Comparison of ENCODE assay signal across 14 mouse cellular contexts in the genomic region with DNA sequence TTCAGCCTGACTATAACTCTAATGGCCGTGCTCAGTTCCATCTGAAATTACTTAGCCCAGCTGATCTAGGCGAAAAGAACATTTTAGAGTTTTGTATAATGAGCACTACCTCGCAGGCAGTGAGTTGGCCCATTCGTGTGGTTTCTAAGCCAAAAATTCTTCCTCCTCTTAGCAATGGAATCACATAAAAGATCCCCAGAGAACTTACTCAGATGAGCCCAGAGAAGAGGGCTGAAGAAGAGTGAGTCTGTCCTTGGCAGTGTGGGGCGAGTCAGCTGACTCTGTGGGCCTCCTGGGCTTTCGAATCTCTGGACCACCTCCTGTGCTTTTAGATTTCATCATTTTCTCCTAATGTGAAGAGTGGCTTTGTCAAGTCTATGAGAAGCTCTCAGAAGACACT.
DNase-seq lines count a peak whose midpoint lies in the region; ATAC-seq and TF ChIP-seq lines count a peak whose summit lies in the region.
"Had no signal": no experiment of that assay in that cellular context is flagged by ENCODE, and none has a peak within 500 bp of the region (broad histone marks: within the 10 kb centered on the region; RNA-seq: fewer than 3 reads in every experiment).

No protein-coding gene starts in this region.

- TF ChIP-seq CTCF in embryonic fibroblast, embryonic 13.5 days (IDR thresholded peaks at IDR 0.05; ENCODE audit: borderline replicate concordance, insufficient read depth, low read length) = no peak
- TF ChIP-seq CTCF in forebrain, postnatal 0 days (IDR thresholded peaks at IDR 0.05; ENCODE audit: low read depth) = no peak

- peaks cover 17% of the 10 kb centered on the region for H3K4me1 ChIP-seq in embryonic fibroblast, embryonic 13.5 days (ENCODE audit: control insufficient read depth, insufficient read depth, low read length)
- no peaks in the 10 kb centered on the region for H3K4me1 ChIP-seq in forebrain, postnatal 0 days (ENCODE audit: insufficient read depth)
- H3K4me1 ChIP-seq: embryonic facial prominence, embryonic 13.5 days; hindbrain, embryonic 12.5 days; liver, embryonic 13.5 days; megakaryocyte, embryonic 14.5 days had no signal

- H3K9me3 ChIP-seq in forebrain, postnatal 0 days (ENCODE audit: low read length) = no peaks in the 10 kb centered on the region
- H3K9me3 ChIP-seq: embryonic facial prominence, embryonic 13.5 days; hindbrain, embryonic 12.5 days; liver, embryonic 13.5 days had no signal

- WGBS in forebrain, postnatal 0 days = 71% methylated on average over 6 of the region's 6 CpGs

- peak; percentile 2 to 71 for DNase-seq in left cerebral cortex, postnatal 25 days (ENCODE audit: low spot score in 2 of 2)
- no peak for DNase-seq in left cerebral cortex, adult 11 months (ENCODE audit: low spot score)
- DNase-seq in 3T3-L1 (ENCODE audit: low read depth, low spot score) = peak; percentile 80
- peak; percentile 28 for DNase-seq in heart, postnatal 25 days (ENCODE audit: low spot score)
- DNase-seq in thymus, postnatal 4 days = no peak
- no peak for DNase-seq in forebrain, postnatal 0 days
- no peak for DNase-seq in cerebellum, adult 11 months
- DNase-seq: cerebellum, adult 9-11 months; liver, embryonic 13.5 days; retina, postnatal 1 day had no signal

- peak overlapping the region; percentile 94 for H3K27ac ChIP-seq in embryonic fibroblast, embryonic 13.5 days (ENCODE audit: insufficient read depth, low read length)
- H3K27ac ChIP-seq in forebrain, postnatal 0 days (ENCODE audit: low read depth, low read length) = no peak overlapping the region
- H3K27ac ChIP-seq: embryonic facial prominence, embryonic 13.5 days; hindbrain, embryonic 12.5 days; liver, embryonic 13.5 days had no signal

- no peak overlapping the region for H3K9ac ChIP-seq in forebrain, postnatal 0 days
- H3K9ac ChIP-seq: embryonic facial prominence, embryonic 13.5 days; hindbrain, embryonic 12.5 days; liver, embryonic 13.5 days had no signal

- H3K4me2 ChIP-seq in forebrain, postnatal 0 days (ENCODE audit: low read depth) = no peak overlapping the region
- H3K4me2 ChIP-seq: embryonic facial prominence, embryonic 13.5 days; hindbrain, embryonic 12.5 days; liver, embryonic 13.5 days had no signal

- no peak overlapping the region for H3K4me3 ChIP-seq in embryonic fibroblast, embryonic 13.5 days (ENCODE audit: insufficient read depth, low read length)
- no peak overlapping the region for H3K4me3 ChIP-seq in forebrain, postnatal 0 days (ENCODE audit: low read depth, low read length)
- H3K4me3 ChIP-seq: embryonic facial prominence, embryonic 13.5 days; hindbrain, embryonic 12.5 days; liver, embryonic 13.5 days; megakaryocyte, embryonic 14.5 days had no signal

- no peaks in the 10 kb centered on the region for H3K36me3 ChIP-seq in forebrain, postnatal 0 days (ENCODE audit: insufficient read depth)
- H3K36me3 ChIP-seq: embryonic facial prominence, embryonic 13.5 days; hindbrain, embryonic 12.5 days; liver, embryonic 13.5 days had no signal

- intact Hi-C loops in left cerebral cortex, postnatal 25 days (cut with DNase I) = no loop called here
- intact Hi-C loops in heart, postnatal 25 days (cut with DNase I) = no loop called here

- no peak for TF ChIP-seq POLR2A in embryonic fibroblast, embryonic 13.5 days (IDR thresholded peaks at IDR 0.05; ENCODE audit: low read depth, low read length)

- no peaks in the 10 kb centered on the region for H3K27me3 ChIP-seq in forebrain, postnatal 0 days (ENCODE audit: insufficient read depth, low read length)
- H3K27me3 ChIP-seq: embryonic facial prominence, embryonic 13.5 days; hindbrain, embryonic 12.5 days; liver, embryonic 13.5 days; megakaryocyte, embryonic 14.5 days had no signal

- ATAC-seq in forebrain, postnatal 0 days = no peak

Comparison
In these comparisons a context has a peak if more than half of its experiments do, and no peak if none do; other contexts are left out.
1. DNase-seq: peak in left cerebral cortex, postnatal 25 days (2 of 2), 3T3-L1 (single experiment) and heart, postnatal 25 days (single experiment); none in left cerebral cortex, adult 11 months (single experiment), thymus, postnatal 4 days (single experiment), forebrain, postnatal 0 days (single experiment) and cerebellum, adult 11 months (single experiment).